Mouse (Mus musculus) forebrain, postnatal 0 days (tissue): ENCODE results near the gene Scrt2. TPM values are rescaled to one million over a fixed set of nuclear protein-coding genes. Genes with fewer than 3 reads are reported as not detected.
A peak's percentile ranks its signal among the peaks of the same experiment; 100 is the strongest.

Experiments
- ATAC-seq: fragments of 200-750 bp; cut with Nextera tagmentation; 2 replicates; pipeline ENCODE4 v1.8.0; 2017; ENCODE audit warnings: mild to moderate bottlenecking, moderate library complexity
- DNase-seq: peaks from one replicate; pipeline ENCODE4 v3.0.0-alpha.2; 2015
- H3K27ac ChIP-seq: fragments of 300-500 bp; sonication (generic); 2 replicates; pipeline ENCODE4 v1.5.1; 2014; ENCODE audit warnings: low read depth, mild to moderate bottlenecking, antibody characterized with exemption, low read length, moderate library complexity, mixed read lengths
- H3K27me3 ChIP-seq: fragments of 300-500 bp; sonication (generic); 2 replicates; pipeline ENCODE4 v1.6.1; 2014; ENCODE audit warnings: mild to moderate bottlenecking, low read length, mixed read lengths; ENCODE audit not compliant: insufficient read depth
- H3K36me3 ChIP-seq: fragments of 300-500 bp; sonication (generic); 2 replicates; pipeline ENCODE4 v1.6.1; 2014; ENCODE audit warnings: mild to moderate bottlenecking, moderate library complexity; ENCODE audit not compliant: insufficient read depth
- H3K4me1 ChIP-seq: fragments of 300-500 bp; sonication (generic); 2 replicates; pipeline ENCODE4 v1.6.1; 2014; ENCODE audit warnings: antibody characterized with exemption; ENCODE audit not compliant: insufficient read depth
- H3K4me2 ChIP-seq: fragments of 300-500 bp; sonication (generic); 2 replicates; pipeline ENCODE4 v1.6.1; 2014; ENCODE audit warnings: low read depth, mild to moderate bottlenecking, moderate library complexity
- H3K4me3 ChIP-seq: fragments of 300-500 bp; sonication (generic); 2 replicates; pipeline ENCODE4 v1.5.1; 2014; ENCODE audit warnings: low read depth, low read length, mixed read lengths
- H3K9ac ChIP-seq: fragments of 300-500 bp; sonication (generic); 2 replicates; pipeline ENCODE4 v1.6.1; 2014; ENCODE audit warnings: mild to moderate bottlenecking
- H3K9me3 ChIP-seq: fragments of 300-500 bp; sonication (generic); 2 replicates; pipeline ENCODE4 v1.6.1; 2016; ENCODE audit warnings: low read length
- CTCF ChIP-seq: sonication (generic); IDR thresholded peaks from 2 replicates; pipeline ENCODE4 v1.5.1; 2016; ENCODE audit warnings: antibody characterized with exemption, control low read depth, low read depth
- WGBS: fragments of 180-500 bp; shearing (Covaris S2); extraction: QIAGEN DNeasy Blood & Tissue Kit; methylation state at CpG from one replicate; pipeline ENCODE4 v1.1.7; 2014; 5-methylcytosine and 5-hydroxymethylcytosine counted together
- polyA plus RNA-seq: library from polyadenylated mRNA; unstranded; fragments of >200 nt; fragmentation: Nextera tagmentation; extraction: Ambion mirVana; gene quantifications from 2 replicates; pipeline ENCODE4 v1.2.1, GENCODE M21; 2015
- total RNA-seq: library from RNA; depleted of rRNA; stranded (reverse); fragments of >200 nt; gene quantifications from 2 replicates; pipeline ENCODE4 v1.2.3, GENCODE M21; 2014; rRNA removed

Gene Scrt2
- total and polyA plus RNA-seq, 2 experiments from 2014 or later, result 4.3 to 7.4 TPM

DNA sequence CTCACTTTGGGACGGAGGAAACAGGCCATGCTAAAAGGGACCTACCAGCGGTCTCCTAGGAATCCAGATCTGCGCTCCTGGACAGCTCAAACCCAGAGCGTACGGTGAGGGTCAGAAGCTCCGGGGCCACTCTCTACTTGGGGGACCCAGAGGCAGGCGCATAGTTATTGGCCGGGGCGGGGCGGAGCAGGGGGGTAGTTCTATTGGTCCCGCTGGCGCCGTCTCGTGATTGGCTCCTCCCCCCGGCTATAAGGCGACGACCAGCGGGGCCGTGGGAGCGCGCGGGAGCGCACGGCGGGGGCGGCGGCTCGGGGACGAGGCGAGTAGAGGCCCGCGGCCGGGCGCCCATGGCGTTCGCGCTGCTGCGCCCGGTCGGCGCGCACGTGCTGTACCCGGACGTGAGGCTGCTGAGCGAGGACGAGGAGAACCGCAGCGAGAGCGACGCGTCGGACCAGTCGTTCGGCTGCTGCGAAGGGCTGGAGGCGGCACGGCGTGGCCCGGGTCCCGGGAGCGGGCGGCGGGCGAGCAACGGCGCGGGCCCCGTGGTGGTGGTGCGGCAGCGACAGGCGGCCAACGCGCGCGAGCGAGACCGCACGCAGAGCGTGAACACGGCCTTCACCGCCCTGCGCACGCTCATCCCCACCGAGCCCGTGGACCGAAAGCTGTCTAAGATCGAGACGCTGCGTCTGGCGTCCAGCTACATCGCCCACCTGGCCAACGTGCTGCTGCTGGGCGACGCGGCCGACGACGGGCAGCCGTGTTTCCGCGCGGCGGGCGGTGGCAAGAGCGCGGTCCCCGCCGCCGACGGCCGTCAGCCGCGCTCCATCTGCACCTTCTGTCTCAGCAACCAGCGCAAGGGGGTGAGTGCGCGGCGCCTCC is 62.2 kb downstream of the Scrt2 start, which contains the start of gene Tcf15:
TSS of gene Tcf15 (plus strand) at position 283 of the 879 bp plus-strand sequence.
- H3K27ac ChIP-seq, result no peak within 1 kb of the TSS
- ATAC-seq, result peak; percentile 69
- H3K36me3 ChIP-seq, result no peaks in the 10 kb centered on the region
- H3K4me2 ChIP-seq, result peak within 1 kb of the TSS; percentile 67
- WGBS, result under 1% methylated on average over 109 of the region's 118 CpGs
- H3K27me3 ChIP-seq, result peaks cover 15% of the 10 kb centered on the region; the same call in 1 of the 2 replicates
- H3K9me3 ChIP-seq, result no peaks in the 10 kb centered on the region
- peak; percentile 44 for DNase-seq
- peak within 1 kb of the TSS; percentile 31 for H3K9ac ChIP-seq
- H3K4me1 ChIP-seq, result 0 out of 2 replicates have a peak, but pooled peaks cover 3% of the 10 kb centered on the region
- no peak for TF ChIP-seq CTCF
- H3K4me3 ChIP-seq, result peak within 1 kb of the TSS; percentile 45

DNA sequence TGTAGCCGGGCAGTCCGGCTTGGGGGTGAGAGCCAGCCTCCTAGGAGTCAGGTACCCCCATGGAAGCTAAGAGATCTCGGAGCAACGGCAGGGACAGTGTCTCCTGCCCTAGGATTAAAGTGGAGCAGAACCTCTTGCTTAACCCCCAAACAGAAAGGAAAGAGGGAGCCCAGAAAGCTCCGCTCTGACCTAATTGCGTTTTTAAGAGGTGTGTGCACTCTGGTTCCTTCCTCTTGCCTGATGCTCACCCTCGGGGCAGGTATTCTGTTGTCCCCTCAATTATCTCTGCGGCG is 62.8 kb downstream of the Scrt2 start:
- Histone ChIP-seq H3K36me3 (no peaks in the 10 kb centered on the region), H3K9ac (peak overlapping the region; percentile 31; the same call in 1 of the 2 replicates), H3K27me3 (peaks cover 15% of the 10 kb centered on the region; the same call in 1 of the 2 replicates), H3K4me2 (peak overlapping the region; percentile 67), H3K4me3 (peak overlapping the region; percentile 45), H3K27ac (no peak overlapping the region), H3K9me3 (no peaks in the 10 kb centered on the region), H3K4me1 (0 out of 2 replicates have a peak, but pooled peaks cover 3% of the 10 kb centered on the region)
- TF ChIP-seq CTCF, result no peak
- 24% methylated on average over 9 of the region's 9 CpGs for WGBS
- DNase-seq (no peak), ATAC-seq (no peak)

DNA sequence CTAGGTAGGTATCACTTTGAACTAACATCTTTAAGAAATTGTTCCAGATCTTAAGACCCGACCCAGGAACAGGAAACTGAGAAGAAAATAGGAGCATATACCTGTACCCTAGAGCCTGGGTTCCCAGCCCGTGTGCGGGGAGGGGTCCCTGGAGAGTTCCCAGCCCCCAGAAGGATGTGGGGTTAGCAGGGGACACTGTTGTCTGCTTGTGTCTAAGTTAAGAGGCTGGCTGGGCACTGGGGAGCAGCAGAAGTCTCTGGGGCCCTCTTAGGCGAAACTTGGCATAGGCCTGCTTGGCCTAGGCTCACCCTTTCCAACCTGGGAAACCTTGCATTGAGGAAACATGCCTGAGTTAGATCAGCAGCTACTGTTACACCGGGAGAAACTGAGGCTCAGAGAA is 63.2 kb downstream of the Scrt2 start:
- no peaks in the 10 kb centered on the region for H3K36me3 ChIP-seq
- WGBS, result 76% methylated on average over 5 of the region's 5 CpGs
- H3K4me1 ChIP-seq, result 0 out of 2 replicates have a peak, but pooled peaks cover 3% of the 10 kb centered on the region
- ATAC-seq (no peak), DNase-seq (no peak)
- H3K4me2 ChIP-seq, result no peak overlapping the region
- H3K4me3 ChIP-seq, result no peak overlapping the region; the same call in 1 of the 2 replicates
- no peaks in the 10 kb centered on the region for H3K9me3 ChIP-seq
- no peak overlapping the region for H3K9ac ChIP-seq
- no peak for TF ChIP-seq CTCF
- H3K27ac ChIP-seq, result no peak overlapping the region
- H3K27me3 ChIP-seq, result peaks cover 15% of the 10 kb centered on the region; the same call in 1 of the 2 replicates

Other genes with a start within 250 kb of the Scrt2 start
- gene Rspo4, start 238.6 kb upstream of the Scrt2 start, total RNA-seq, result 0.08 and 0.10 TPM in 2 replicates
- 0.38 and 0.90 TPM in 2 replicates for gene Rspo4, start 238.6 kb upstream of the Scrt2 start, polyA plus RNA-seq
- gene Angpt4, start 170.3 kb upstream of the Scrt2 start, total RNA-seq, result 0.08 and 0.43 TPM in 2 replicates
- gene Angpt4, start 170.3 kb upstream of the Scrt2 start, polyA plus RNA-seq, result 0.06 and 0.19 TPM in 2 replicates
- gene Fam110a, start 101.3 kb upstream of the Scrt2 start, total RNA-seq, result 17.2 and 24.3 TPM in 2 replicates
- 41.2 and 47.7 TPM in 2 replicates for gene Fam110a, start 101.3 kb upstream of the Scrt2 start, polyA plus RNA-seq
- 0.92 and 2.2 TPM in 2 replicates for gene Slc52a3, start 85.0 kb upstream of the Scrt2 start, total RNA-seq
- gene Slc52a3, start 85.0 kb upstream of the Scrt2 start, polyA plus RNA-seq, result 2.0 TPM in 2 replicates
- 18.4 and 27.3 TPM in 2 replicates for gene Srxn1, start 24.0 kb downstream of the Scrt2 start, total RNA-seq
- gene Srxn1, start 24.0 kb downstream of the Scrt2 start, polyA plus RNA-seq, result 11.9 and 16.4 TPM in 2 replicates
- gene Tcf15, start 62.0 kb downstream of the Scrt2 start, total RNA-seq, result 1.6 TPM in 1 of 2 replicates, not detected in the other
- 0.69 and 1.1 TPM in 2 replicates for gene Tcf15, start 62.0 kb downstream of the Scrt2 start, polyA plus RNA-seq
- gene Csnk2a1, start 145.3 kb downstream of the Scrt2 start, total RNA-seq, result 193 and 219 TPM in 2 replicates
- 98.1 and 112 TPM in 2 replicates for gene Csnk2a1, start 145.3 kb downstream of the Scrt2 start, polyA plus RNA-seq
- gene Tbc1d20, start 212.3 kb downstream of the Scrt2 start, total RNA-seq, result 40.2 and 51.8 TPM in 2 replicates
- 24.4 and 27.2 TPM in 2 replicates for gene Tbc1d20, start 212.3 kb downstream of the Scrt2 start, polyA plus RNA-seq